Mouse (Mus musculus) spleen, postnatal 4 days (tissue): Measurements from ENCODE around the gene 1700125H20Rik.

ENCODE experiments used
- DNase-seq, 2 experiments: peaks; one replicate each; pipeline ENCODE4 v3.0.0; 2022; ENCODE audit warnings: low spot score in 2 of 2

The 1700125H20Rik gene

DNA sequence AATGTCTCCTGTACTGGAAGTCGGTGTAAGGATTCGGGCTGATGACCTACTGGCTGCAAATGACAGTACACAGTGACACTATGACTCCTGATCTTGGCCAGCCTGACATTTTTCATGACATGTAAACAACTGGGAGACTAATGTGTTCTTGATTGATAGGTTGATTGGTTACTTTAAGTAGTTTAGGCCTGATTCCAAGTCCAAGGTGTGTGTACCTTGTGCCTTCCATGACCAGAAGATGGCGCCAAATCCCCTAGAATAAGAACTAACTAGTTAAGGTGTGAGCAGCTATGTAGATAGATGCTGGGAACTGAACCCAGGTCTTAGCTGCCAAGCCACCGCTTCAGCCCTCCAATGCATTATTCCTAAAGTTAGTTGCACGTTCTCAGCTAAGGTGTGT lies 13.9 kb downstream of the 1700125H20Rik start:
- DNase-seq = peak; percentile 71 to 85

DNA sequence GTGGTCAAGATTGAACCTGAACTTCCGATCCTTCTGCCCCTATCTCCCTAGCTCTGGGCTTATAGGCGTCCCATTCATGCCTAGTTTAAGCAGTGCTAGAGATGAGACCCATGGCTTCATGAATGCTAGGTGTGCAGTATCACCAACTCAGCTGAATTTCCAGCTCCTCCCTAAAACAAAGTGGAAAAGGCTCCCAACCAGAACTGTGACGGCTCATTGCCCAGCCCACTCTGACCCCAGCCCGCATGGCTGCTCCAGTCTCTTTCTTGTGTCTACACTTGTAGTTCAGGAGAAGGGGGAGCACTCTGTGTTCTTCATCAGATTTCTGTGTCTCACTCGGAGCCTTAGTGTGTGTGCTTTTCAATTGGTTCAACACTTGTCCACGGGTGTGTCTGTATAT lies 14.6 kb downstream of the 1700125H20Rik start:
- DNase-seq = no peak

DNA sequence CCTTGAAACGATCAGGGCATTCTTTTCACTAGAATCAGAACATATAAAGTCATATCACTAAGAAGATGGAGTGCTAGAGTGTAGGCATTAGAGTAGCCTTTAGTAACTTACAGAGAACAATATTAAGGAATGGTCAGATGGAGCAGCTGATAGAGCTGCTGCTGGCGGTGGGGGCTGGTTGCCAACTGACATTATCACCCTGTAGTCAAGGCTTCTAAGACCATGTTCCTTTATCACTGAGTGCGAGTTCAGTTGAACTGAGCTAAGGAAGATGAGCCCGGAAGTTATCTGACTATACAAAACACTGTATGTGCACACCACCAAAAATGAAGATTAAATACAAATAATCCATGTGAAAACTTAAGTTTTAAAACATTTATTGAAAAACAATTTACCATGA lies 18.9 kb downstream of the 1700125H20Rik start:
- DNase-seq = no peak

DNA sequence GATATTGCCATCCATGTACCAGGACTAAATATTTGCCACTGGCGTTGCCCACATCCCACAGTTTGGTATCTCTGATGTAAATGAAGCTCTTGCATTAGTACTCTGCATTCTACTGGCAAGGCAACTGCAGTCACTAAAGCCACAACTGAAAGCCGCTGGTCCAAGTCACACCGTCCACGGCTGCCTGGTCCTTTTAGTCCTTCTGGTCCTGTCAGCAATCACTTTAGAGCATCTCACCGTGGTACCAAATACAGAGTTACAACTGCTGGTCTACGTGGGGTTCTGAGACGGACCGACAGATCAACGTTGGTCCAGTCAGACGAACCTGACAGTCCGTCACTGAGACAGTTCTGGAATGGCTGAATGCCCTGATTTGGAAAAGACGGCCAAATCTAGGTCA lies 20.5 kb downstream of the 1700125H20Rik start:
- no peak for DNase-seq

DNA sequence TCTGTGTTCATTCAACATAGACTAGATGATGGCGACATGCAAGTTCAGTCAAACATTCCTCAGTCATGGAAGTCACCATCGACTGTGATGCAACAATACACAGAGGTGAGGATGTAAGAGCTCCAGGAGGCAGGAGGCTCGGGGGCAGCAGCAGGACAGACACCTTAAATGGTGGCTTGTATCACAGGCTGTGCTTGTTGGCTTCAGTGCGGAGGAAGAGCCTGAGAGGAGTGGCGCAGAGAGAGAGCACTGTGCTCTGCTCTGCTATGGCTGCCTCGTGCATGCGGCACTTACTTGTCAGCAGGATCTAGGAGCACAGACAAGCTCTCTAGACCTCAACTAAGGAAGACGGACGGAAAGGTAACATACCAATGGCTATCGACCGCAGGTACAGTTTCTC lies 24.0 kb downstream of the 1700125H20Rik start:
- DNase-seq = no peak

GRCm38 (mm10) chr11:85196046-85196445 lies 25.8 kb downstream of the 1700125H20Rik start:
- no peak for DNase-seq

- no peak for DNase-seq
Measured at GRCm38 (mm10) chr11:85198906-85199305, 28.7 kb downstream of the 1700125H20Rik start.

DNA sequence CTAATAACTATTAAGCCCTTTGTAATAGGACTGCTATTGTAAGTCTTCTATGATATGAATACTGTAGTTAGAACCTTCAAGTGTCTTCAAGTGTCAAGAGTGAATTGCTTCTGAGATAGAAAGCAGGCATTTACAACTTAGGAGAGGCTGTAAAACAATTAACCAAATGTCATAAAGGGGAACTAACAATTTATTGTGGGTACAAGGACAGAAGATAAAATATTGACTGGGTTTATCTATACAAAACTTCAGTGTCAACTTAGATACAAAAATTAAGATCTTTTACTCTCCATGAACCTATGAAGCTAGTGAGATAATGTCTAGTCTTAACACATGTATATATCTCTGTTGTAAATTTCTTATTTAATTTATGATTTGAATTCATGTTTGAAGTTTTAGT lies 36.0 kb downstream of the 1700125H20Rik start:
- DNase-seq = no peak

GRCm38 (mm10) chr11:85211151-85211550 lies 40.9 kb downstream of the 1700125H20Rik start:
- no peak for DNase-seq

GRCm38 (mm10) chr11:85213215-85213614 lies 43.0 kb downstream of the 1700125H20Rik start:
- DNase-seq = no peak

DNA sequence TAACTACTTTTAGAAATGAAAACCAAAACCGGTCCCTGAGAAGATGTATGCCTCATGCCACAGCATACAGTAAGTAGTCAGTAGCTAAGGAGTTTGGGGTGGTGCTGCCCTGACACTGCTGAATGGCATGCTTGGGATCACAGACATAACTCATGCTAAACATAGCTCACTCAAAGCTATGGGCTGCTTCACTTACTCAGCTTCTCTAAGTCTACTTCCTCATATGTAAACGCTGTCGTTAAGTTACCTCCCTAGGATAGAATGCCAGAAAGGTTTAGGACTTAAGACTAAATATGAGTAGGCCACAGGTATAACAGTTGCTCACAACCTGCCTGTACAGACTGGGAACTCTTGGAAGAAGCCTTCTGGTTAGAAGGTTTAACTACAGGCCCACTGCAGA lies 44.5 kb downstream of the 1700125H20Rik start:
- DNase-seq = no peak

GRCm38 (mm10) chr11:85219014-85219413 lies 48.8 kb downstream of the 1700125H20Rik start:
- no peak for DNase-seq

- no peak for DNase-seq
Measured at GRCm38 (mm10) chr11:85222561-85222960, 52.4 kb downstream of the 1700125H20Rik start.

GRCm38 (mm10) chr11:85223248-85223647 lies 53.0 kb downstream of the 1700125H20Rik start:
- DNase-seq = no peak
